Mouse (Mus musculus) thymus, postnatal 36 days (tissue): ENCODE results near the gene R3hdm1.
"Not testable (repeated sequence)": the region's sequence is repeated elsewhere in the genome, so short reads cannot be mapped to it uniquely, and the experiment has no call there.

Experiments
- DNase-seq, 2 experiments: peaks; one replicate each; pipeline ENCODE4 v3.0.0; 2022; ENCODE audit warnings: mixed read lengths in 2 of 2

Gene R3hdm1

DNA sequence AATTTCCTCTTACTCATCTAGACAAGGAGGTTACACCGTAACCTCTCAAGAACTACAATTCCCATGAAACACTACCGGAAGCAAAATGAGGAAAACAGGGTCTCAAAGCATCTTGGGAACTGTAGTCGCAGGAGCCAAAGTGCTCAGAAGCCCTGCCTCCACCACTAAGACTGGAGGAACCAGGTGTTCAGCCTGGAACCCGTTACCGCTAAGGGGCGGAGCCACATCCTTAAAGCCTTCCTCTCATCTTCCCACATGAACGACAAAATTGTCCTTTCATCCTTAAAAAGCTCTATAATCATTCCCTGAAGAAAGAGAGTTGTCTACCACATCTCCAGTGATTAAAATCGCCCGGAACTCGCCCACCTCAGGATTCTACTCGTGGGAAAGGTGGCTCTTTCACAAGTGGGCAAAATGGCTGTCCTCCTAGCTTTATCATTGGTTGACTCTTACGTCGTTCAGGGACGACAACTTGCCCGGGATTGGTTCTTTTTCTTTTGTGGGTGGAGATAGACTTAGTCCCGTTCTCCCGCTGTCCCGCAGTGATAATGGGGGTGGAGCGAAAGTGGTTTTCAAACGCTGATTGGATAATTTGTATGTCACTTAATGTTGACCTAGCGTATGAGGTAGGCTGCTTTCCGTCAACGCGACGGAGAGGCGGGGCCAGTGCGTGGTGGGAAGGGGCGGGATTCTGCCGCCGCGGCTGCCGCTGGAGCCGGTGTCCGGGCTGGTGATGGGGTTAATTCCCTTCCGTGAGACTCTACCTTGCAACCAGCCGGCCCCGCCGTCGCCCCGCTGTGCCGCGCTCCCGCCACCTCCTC, at the start of gene R3hdm1, which contains the start of gene Zranb3:
R3hdm1 (plus strand) TSS at position 661 of the 821 bp plus-strand sequence.
Zranb3 (minus strand) TSS at position 407 of the 821 bp plus-strand sequence.
- DNase-seq: peak; percentile 94 to 96

GRCm38 (mm10) chr1:128057269-128057668, 45.8 kb upstream of the R3hdm1 start:
- no peak for DNase-seq

DNA sequence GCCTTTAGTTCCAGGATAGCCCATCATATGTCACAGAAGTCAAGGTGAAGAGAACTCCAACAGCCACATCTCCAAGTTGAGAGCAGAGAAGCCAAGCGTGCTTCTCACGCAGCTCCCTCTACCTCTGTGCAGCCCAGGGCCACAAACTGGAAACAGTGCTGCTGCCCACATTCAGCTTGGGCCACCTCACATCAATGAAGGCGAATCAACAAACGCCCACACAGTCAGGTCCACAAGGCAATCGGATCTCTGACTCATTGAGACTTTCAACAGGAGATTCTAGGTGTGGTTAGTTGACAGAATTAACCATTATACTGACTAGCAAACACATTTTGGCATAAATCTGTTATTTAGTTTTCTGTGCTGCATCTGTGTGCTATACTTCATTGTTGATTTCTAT, 44.5 kb upstream of the R3hdm1 start:
- no peak for DNase-seq

DNA sequence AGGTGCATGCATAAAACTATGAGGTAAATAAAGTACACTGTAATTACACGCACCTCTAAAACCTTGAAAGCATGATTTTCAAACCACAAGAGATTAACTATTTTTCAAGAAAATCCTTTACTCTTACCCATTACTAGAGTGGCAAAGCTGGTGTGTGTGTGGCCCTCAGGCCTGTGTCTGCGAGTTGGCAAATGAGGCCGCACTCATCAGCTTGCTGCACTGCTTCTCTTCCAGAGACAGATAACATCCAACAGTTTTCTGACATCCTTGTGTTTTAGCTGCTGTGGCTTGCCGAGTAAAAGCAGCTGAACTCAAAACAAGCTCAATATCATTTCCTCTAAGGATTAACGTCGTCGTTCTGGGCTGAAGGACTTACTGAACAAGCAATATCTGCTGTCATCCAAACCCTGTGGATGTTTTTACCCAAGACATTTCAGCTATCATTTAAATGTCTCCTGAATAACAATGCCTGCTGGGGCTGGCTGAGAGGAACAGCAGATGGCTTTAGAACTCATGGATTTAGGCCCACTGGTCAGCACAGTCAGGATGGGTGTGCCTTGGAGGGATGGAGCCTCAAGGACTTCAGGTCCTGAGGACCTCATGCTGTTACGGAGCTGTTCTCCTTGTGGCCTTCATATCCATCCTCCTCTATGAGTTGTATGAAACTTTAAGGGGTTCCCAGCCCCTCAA, 42.3 kb upstream of the R3hdm1 start:
- no peak for DNase-seq

DNA sequence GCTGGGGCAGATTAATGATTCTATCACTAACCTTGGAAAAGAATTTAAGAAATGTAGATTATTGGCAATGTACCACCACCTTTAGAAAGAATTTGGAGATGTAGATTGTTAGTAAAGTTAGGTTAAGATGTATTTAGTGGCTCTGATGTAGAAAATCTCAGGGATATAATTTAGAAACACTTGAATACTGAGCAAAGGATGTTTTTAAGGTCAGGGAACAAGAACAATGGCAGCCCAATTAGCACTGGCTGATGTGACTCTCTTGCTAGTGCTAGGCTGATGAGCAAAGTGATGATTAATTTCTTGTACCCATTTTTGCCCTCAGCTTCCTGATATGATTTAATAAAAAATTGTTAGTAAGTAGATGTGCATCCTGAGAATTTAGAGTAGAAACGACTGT, 41.7 kb upstream of the R3hdm1 start:
- no peak for DNase-seq

GRCm38 (mm10) chr1:128062167-128062566, 40.9 kb upstream of the R3hdm1 start:
- no peak for DNase-seq

DNA sequence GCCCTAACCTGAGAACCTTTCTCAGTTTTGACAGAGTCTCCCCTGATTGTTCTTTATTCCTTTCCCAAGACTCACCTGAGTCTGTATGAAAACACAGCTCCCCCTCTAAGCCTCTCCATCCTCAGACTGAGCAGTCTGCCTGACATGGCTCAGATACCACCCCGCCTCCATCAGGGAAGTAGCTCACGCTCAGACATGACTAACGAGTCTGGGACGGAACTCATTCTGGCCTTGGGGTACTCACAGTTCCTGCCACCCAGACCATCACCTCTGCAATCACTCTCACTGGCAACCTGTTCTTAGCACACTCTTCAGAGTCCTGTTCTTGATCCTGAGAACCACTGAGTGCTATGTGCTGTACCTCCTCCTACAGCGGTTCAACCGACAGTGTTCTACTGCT, 38.4 kb upstream of the R3hdm1 start:
- DNase-seq: no peak

DNA sequence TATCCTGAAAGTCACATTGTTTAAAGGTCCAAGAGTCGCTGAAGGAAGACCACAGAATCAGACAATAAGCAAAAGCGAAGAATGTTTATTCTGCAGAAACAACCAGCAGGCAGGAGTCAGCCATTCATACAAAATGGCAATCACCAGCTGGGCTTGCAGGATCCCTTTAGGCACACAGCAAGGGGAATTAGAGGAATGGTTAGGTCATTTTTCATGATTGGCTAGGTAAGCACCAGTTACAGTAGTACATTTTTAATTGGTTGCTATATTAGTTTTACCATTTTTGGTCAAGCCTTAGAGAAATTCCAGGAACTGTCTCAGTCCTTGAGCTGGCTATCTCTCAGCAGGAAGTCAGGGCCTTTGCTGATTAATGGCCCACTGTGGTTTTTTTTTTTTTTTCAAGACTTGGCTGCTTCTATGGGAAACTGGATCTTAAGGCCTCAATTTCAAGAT, 34.1 kb upstream of the R3hdm1 start:
- DNase-seq: no peak

GRCm38 (mm10) chr1:128070003-128070402, 33.1 kb upstream of the R3hdm1 start:
- no peak for DNase-seq

GRCm38 (mm10) chr1:128073051-128073450, 30.1 kb upstream of the R3hdm1 start:
- no peak for DNase-seq

DNA sequence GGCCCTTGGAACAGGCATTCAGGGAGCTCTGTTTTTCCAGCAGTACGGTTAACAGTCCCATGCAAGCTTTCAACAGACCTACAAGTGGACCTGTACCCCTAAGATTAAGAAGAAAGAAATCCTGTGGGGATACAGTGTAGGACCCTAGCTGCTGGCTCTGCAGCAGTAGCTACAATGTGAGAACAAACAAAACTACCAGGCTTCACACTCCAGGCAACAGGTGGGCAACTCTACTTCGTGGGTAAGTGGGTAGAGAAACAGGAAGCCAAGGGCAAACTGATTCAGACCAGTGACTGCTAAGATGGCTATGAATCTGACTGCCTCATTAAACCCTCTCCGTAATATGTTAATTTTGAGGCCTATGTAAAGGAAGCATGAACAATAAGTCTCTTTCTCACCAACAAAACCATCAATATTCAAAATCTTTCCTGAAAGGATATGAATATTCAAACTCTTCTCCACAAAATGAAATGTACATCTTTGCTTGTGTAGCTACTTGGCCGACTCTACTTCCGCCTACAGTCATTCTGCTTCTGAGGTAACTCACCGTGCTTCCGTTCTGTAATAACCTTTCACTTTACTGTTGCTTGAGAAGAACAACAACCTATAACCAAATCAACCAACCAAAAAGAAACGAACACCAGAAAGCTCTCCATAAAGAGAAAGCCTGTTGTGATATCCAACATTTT, 26.2 kb upstream of the R3hdm1 start:
- DNase-seq: no peak

DNA sequence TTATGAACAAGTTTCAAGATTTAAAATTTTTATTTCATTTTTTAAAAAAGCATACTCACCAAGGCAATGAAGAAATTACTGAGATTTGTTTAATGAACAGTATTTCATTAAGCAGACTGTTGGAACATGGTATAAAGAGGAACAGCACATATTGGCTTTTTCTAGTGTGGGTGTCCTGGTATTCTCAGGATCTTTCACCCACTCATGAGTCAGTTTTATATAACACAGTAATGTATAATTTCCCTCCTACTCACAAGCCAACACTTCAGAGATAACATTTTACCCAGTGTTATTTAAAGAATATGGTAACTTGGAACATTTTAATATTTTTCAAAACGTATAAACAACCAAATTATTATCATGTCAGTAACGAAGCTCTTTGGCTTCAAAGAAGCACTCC, 25.3 kb upstream of the R3hdm1 start:
- DNase-seq: no peak

DNA sequence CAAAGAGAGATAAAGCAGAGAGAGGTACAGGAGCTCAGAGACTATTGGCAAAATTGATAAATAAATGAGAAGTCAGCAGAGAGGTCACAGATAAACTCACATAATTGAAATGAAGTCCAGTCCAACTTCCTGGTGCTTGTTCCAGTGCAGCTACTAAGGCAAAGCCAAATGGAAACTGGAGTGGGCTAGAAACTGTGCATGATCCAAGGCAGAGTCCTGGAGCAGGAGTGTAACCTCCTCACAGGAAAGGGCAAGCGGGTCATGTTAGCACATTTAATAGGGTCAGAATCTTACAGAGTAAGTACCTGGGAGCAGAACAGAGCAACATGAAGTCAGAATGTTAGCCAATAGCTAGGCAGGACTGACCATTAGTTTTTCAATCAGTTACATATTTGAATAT, 24.5 kb upstream of the R3hdm1 start:
- DNase-seq: no peak

GRCm38 (mm10) chr1:128080936-128081696, 22.0 kb upstream of the R3hdm1 start:
- no peak for DNase-seq

DNA sequence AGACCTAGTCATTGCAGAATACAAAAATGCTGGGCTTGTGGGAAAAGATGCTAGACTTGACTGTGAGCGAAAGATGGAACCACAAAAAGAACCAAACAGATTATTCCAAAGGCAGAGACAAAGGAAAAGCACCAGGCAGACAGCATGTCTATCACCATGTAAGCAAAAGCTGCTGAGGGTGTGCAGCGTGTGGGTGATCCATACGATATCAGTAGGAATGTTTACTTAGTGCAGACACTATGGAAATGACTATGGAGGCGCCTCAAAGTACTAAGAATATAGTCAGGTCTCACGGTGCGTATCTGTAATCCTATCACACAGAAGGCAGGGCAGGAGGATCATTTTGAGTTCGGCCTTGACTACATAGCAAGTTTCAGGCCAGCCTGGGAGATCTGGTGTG, 21.2 kb upstream of the R3hdm1 start:
- DNase-seq: no peak

DNA sequence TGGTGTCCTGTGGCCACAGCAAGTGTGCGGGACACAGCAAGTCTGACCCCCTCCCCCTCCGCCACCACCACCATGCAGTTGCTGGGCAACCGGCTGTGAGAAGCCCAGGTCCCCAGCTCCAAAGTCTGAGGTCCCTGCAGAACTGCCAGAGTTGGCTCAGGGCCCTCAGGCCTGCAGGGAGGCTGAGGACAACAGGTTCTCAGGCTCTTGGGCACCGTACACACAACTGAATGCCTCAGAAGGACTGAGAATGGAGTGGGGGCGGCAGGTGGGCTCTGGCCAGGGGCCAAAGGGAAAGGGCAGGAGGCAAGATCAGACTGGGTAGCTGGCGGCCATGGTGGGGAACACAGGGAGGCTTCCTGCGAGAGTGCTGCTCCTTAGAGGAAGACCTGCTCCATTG, 20.3 kb upstream of the R3hdm1 start:
- DNase-seq: no peak

DNA sequence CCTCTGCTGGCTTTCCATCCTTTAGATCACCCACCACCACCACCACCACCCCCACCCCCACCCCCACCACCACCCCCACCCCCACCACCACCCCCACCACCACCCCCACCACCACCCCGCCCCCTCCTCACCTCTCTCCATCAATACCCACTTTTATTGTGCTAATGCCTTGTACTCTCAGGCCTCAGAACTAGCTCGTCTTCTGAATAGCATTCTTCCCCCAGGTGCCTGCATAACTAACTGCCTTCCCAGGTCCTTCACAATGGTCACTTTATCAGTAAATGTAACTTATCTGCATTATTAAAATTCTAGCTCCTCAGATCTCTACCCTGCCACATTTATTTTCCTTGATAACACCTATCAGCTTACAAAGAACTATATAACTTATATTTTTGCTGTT, 8.4 kb upstream of the R3hdm1 start:
- DNase-seq: no peak

GRCm38 (mm10) chr1:128098309-128098708, 4.8 kb upstream of the R3hdm1 start:
- DNase-seq: no peak

GRCm38 (mm10) chr1:128102251-128102640, 855 bp upstream of the R3hdm1 start:
- DNase-seq: peak; percentile 33 to 44

GRCm38 (mm10) chr1:128103520-128104088, 503 bp downstream of the R3hdm1 start:
- DNase-seq: no peak

DNA sequence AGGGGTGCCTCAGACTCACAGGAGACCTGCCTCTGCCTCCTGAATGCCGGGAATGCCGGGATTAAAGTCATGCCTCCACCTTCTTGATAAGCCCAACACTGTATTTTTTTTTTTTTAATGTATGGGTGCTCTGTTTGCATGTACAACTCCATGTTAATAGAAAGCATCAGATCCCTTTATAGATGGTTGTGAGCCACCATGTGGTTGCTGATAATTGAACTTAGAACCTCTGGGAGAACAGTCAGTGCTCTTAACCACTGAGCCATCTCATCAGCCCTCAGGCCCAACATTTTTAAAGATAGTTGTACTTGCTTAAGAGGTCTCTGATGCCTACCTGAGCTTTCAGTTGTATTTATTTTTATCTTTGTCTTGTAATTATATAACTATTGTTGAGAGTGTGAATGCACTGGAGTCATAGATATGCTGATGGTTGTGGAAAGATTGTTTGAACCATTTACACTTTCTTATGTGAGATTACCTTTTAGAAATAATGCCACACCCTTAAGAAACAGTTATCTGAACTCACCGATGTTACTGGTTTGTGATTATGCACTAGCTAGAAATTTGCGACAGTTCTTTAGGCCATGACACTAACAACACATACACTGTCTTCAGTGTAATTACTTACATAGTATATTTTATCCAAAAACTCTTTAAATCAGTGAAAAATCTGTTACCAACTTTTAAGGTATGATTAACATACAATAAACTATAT, 18.0 kb downstream of the R3hdm1 start:
- DNase-seq: no peak

DNA sequence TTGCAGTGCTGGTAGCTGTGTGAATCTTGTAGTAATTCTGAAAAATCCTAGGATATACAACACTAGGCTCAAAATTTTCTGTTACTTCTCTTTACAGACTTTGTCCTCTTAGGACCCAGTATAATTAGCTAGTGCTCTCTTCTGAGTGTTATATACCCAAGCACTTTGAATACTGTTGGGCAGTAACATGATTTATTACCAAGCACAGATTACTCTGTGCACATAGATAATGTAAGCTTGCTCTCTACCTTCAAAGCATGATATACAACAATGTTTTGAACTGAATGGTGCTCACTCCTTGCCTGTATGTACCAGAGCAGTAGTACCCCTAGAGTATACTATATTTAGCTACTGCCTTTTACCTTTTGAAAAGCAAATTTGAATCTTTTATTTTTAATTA, 33.1 kb downstream of the R3hdm1 start:
- DNase-seq: not testable (repeated sequence)
